ENCODE assay signal across 21 mouse cellular contexts in genomic region chr13:59832871-59833270, GRCm38 (mm10). TPM values are rescaled to one million over a fixed set of nuclear protein-coding genes. Genes with fewer than 3 reads are reported as not detected.
"Had no signal": no experiment of that assay in that cellular context is flagged by ENCODE, and none has a peak within 500 bp of the region (broad histone marks: within the 10 kb centered on the region; RNA-seq: fewer than 3 reads in every experiment).

No protein-coding gene starts in this region.

- DNase-seq: kidney, adult 8-10 months; kidney, postnatal 10 days; kidney, postnatal 36 days; layer of hippocampus, postnatal 36 days; lung, adult 2 months; lung, postnatal 14 days; lung, postnatal 4 days; retina, postnatal 1 day; thymus, postnatal 25 days had no signal

- H3K4me1 ChIP-seq: midbrain, embryonic 12.5 days; neural tube, embryonic 13.5 days had no signal

- ATAC-seq: midbrain, embryonic 16.5 days had no signal

- H3K4me3 ChIP-seq: kidney, embryonic 15.5 days; left cerebral cortex, adult 2 months; midbrain, embryonic 12.5 days; myocyte; neural tube, embryonic 13.5 days; stomach, embryonic 15.5 days had no signal

- H3K4me2 ChIP-seq: kidney, embryonic 15.5 days; midbrain, embryonic 12.5 days; neural tube, embryonic 13.5 days; stomach, embryonic 15.5 days had no signal

- H3K27ac ChIP-seq: kidney, embryonic 15.5 days; midbrain, embryonic 12.5 days; neural tube, embryonic 13.5 days; stomach, embryonic 15.5 days had no signal

- H3K9me3 ChIP-seq: kidney, embryonic 15.5 days; midbrain, embryonic 12.5 days; neural tube, embryonic 13.5 days; stomach, embryonic 15.5 days had no signal

- H3K27me3 ChIP-seq: kidney, embryonic 15.5 days; midbrain, embryonic 12.5 days; neural tube, embryonic 13.5 days; stomach, embryonic 15.5 days had no signal

- H3K9ac ChIP-seq: kidney, embryonic 15.5 days; midbrain, embryonic 12.5 days; neural tube, embryonic 13.5 days; stomach, embryonic 15.5 days had no signal

- H3K36me3 ChIP-seq: kidney, embryonic 15.5 days; midbrain, embryonic 12.5 days; neural tube, embryonic 13.5 days; stomach, embryonic 15.5 days had no signal

RNA-seq across cellular contexts. Expression of gene Gm49354, which starts 50.8 kb away (rescaled TPM):
- polyA plus RNA-seq: intestine, embryonic 16.5 days; kidney, embryonic 15.5 days; limb, embryonic 11.5 days; limb, embryonic 14.5 days; lung, adult 2 months; lung, embryonic 16.5 days; midbrain, embryonic 12.5 days; midbrain, embryonic 16.5 days; myocyte; neural tube, embryonic 13.5 days; stomach, embryonic 15.5 days; thymus, postnatal 0 days had no signal
